Mouse (Mus musculus): ENCODE data around the gene Atn1. TPM values are rescaled to one million over a fixed set of nuclear protein-coding genes. Genes with fewer than 3 reads are reported as not detected.
A peak's percentile ranks its signal among the peaks of the same experiment; 100 is the strongest.

The Atn1 gene
- polyA plus RNA-seq, 1 experiment, result 65.4 TPM

GRCm38 (mm10) chr6:124694166-124694955 is 62.0 kb downstream of the Atn1 start:
- DNase-seq, result peak; percentile 96
- H3K27ac ChIP-seq (ENCODE audit: insufficient read depth, low read depth, low read length), result peak overlapping the region; percentile 90
- H3K27me3 ChIP-seq (replicated peaks; ENCODE audit: control insufficient read depth, insufficient read depth, low read length), result no peaks in the 10 kb centered on the region
- H3K4me3 ChIP-seq (ENCODE audit: insufficient read depth, low read depth, low read length), result no peak overlapping the region
- 31% methylated on average over 15 of the region's 15 CpGs for WGBS
- TF ChIP-seq CTCF (conservative IDR thresholded peaks at IDR 0.05; ENCODE audit: insufficient read depth, insufficient read length, low read depth, low read length) (no peak), POLR2A (IDR thresholded peaks at IDR 0.05; ENCODE audit: low read depth, low read length) (no peak)
- peaks cover 31% of the 10 kb centered on the region for H3K4me1 ChIP-seq (ENCODE audit: control insufficient read depth, insufficient read depth, low read length)
- H3K36me3 ChIP-seq (ENCODE audit: control insufficient read depth, insufficient read depth, low read length), result no peaks in the 10 kb centered on the region

- H3K36me3 ChIP-seq (ENCODE audit: control insufficient read depth, insufficient read depth, low read length), result no peaks in the 10 kb centered on the region
- peaks cover 26% of the 10 kb centered on the region for H3K4me1 ChIP-seq (ENCODE audit: control insufficient read depth, insufficient read depth, low read length)
- H3K27me3 ChIP-seq (replicated peaks; ENCODE audit: control insufficient read depth, insufficient read depth, low read length), result no peaks in the 10 kb centered on the region
- TF ChIP-seq POLR2A (IDR thresholded peaks at IDR 0.05; ENCODE audit: low read depth, low read length) (no peak), CTCF (conservative IDR thresholded peaks at IDR 0.05; ENCODE audit: insufficient read depth, insufficient read length, low read depth, low read length) (no peak)
- DNase-seq, result peak; percentile 71
- no peak overlapping the region for H3K4me3 ChIP-seq (ENCODE audit: insufficient read depth, low read depth, low read length)
- peak overlapping the region; percentile 90 for H3K27ac ChIP-seq (ENCODE audit: insufficient read depth, low read depth, low read length)
- WGBS, result 30% methylated on average over 15 of the region's 15 CpGs
These were observed 62.9 kb downstream of the Atn1 start for GRCm38 (mm10) chr6:124693243-124693981.

Other genes with a start within 250 kb of the Atn1 start
- gene C1ra, start 244.1 kb downstream of the Atn1 start, polyA plus RNA-seq (2012; rRNA removed), result 24.8 and 26.5 TPM in 2 replicates
- gene C1s1, start 214.2 kb downstream of the Atn1 start, polyA plus RNA-seq (2012; rRNA removed), result 34.0 and 38.1 TPM in 2 replicates
- gene C1rb, start 186.2 kb downstream of the Atn1 start, polyA plus RNA-seq (2012; rRNA removed), result not detected in 2 replicates
- gene C1s2, start 120.4 kb downstream of the Atn1 start, polyA plus RNA-seq (2012; rRNA removed), result 0.18 and 0.20 TPM in 2 replicates
- 215 and 231 TPM in 2 replicates for gene Lpcat3, start 93.5 kb downstream of the Atn1 start, polyA plus RNA-seq (2012; rRNA removed)
- gene Emg1, start 44.3 kb downstream of the Atn1 start, polyA plus RNA-seq (2012; rRNA removed), result 50.5 and 67.4 TPM in 2 replicates
- gene Phb2, start 44.2 kb downstream of the Atn1 start, polyA plus RNA-seq (2012; rRNA removed), result 181 and 193 TPM in 2 replicates
- gene Ptpn6, start 17.8 kb downstream of the Atn1 start, polyA plus RNA-seq (2012; rRNA removed), result 21.5 and 31.7 TPM in 2 replicates
- 387 and 474 TPM in 2 replicates for gene Grcc10, start 15.2 kb downstream of the Atn1 start, polyA plus RNA-seq (2012; rRNA removed)
- gene Gm45234, start 503 bp downstream of the Atn1 start, polyA plus RNA-seq (2012; rRNA removed), result not detected in 2 replicates
- 2.6 and 3.2 TPM in 2 replicates for gene Eno2, start 13.1 kb upstream of the Atn1 start, polyA plus RNA-seq (2012; rRNA removed)
- 0.41 and 0.66 TPM in 2 replicates for gene Lrrc23, start 23.2 kb upstream of the Atn1 start, polyA plus RNA-seq (2012; rRNA removed)
- gene Spsb2, start 52.1 kb upstream of the Atn1 start, polyA plus RNA-seq (2012; rRNA removed), result 33.7 and 36.7 TPM in 2 replicates
- 1,044 and 1,055 TPM in 2 replicates for gene Tpi1, start 57.8 kb upstream of the Atn1 start, polyA plus RNA-seq (2012; rRNA removed)
- 66.2 and 74.0 TPM in 2 replicates for gene Usp5, start 73.0 kb upstream of the Atn1 start, polyA plus RNA-seq (2012; rRNA removed)
- 4.2 and 4.3 TPM in 2 replicates for gene Cdca3, start 73.0 kb upstream of the Atn1 start, polyA plus RNA-seq (2012; rRNA removed)
- 0.16 and 0.41 TPM in 2 replicates for gene Gnb3, start 83.8 kb upstream of the Atn1 start, polyA plus RNA-seq (2012; rRNA removed)
- 15.8 and 19.1 TPM in 2 replicates for gene P3h3, start 101.2 kb upstream of the Atn1 start, polyA plus RNA-seq (2012; rRNA removed)
- 4.0 and 5.6 TPM in 2 replicates for gene Gpr162, start 107.5 kb upstream of the Atn1 start, polyA plus RNA-seq (2012; rRNA removed)
- gene Cd4, start 131.7 kb upstream of the Atn1 start, polyA plus RNA-seq (2012; rRNA removed), result 0.57 and 4.3 TPM in 2 replicates
- 0.80 and 1.5 TPM in 2 replicates for gene Lag3, start 155.2 kb upstream of the Atn1 start, polyA plus RNA-seq (2012; rRNA removed)
- gene Ptms, start 163.6 kb upstream of the Atn1 start, polyA plus RNA-seq (2012; rRNA removed), result 1,732 and 2,839 TPM in 2 replicates
- 402 and 403 TPM in 2 replicates for gene Mlf2, start 174.9 kb upstream of the Atn1 start, polyA plus RNA-seq (2012; rRNA removed)
- gene Cops7a, start 209.0 kb upstream of the Atn1 start, polyA plus RNA-seq (2012; rRNA removed), result 268 and 276 TPM in 2 replicates
- 0.95 and 0.99 TPM in 2 replicates for gene Pianp, start 240.2 kb upstream of the Atn1 start, polyA plus RNA-seq (2012; rRNA removed)